23 mouse cellular contexts compared by ENCODE assay signal in the genomic region with DNA sequence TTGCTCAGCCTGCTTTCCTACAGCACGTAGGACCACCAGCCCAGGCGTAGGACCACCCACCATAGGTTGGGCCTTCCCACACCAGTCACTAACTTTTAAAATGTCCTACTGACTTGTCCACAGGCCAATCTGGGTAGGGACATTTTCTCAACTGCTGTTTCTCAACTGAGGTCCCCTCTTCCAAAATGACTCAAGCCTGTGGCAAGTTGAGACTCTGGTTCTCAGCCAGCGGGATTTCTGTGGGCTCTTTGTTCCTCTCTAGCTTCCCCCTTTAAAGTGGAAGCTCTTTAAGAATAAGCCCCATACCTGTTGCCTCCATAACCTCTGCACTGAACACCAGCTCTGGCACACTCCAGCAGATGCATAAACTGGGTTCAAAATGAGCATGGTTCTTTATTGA. TPM values are rescaled to one million over a fixed set of nuclear protein-coding genes. Genes with fewer than 3 reads are reported as not detected.
DNase-seq lines count a peak whose midpoint lies in the region; ATAC-seq and TF ChIP-seq lines count a peak whose summit lies in the region.
"Had no signal": no experiment of that assay in that cellular context is flagged by ENCODE, and none has a peak within 500 bp of the region (broad histone marks: within the 10 kb centered on the region; RNA-seq: fewer than 3 reads in every experiment).

No protein-coding gene starts in this region.

- H3K4me3 ChIP-seq in liver, embryonic 16.5 days (ENCODE audit: low read depth, low read length) = no peak overlapping the region
- H3K4me3 ChIP-seq in liver, embryonic 11.5 days (ENCODE audit: low read depth, low read length) = no peak overlapping the region
- no peak overlapping the region for H3K4me3 ChIP-seq in spleen, adult 2 months (ENCODE audit: extremely low read depth, insufficient read depth, insufficient read length)
- H3K4me3 ChIP-seq: embryonic facial prominence, embryonic 13.5 days; forebrain, embryonic 12.5 days; heart, embryonic 15.5 days; hindbrain, embryonic 13.5 days had no signal

- 46% methylated on average over 3 of the region's 3 CpGs for WGBS in liver, embryonic 16.5 days (ENCODE audit: insufficient replicate concordance)
- WGBS in liver, embryonic 11.5 days = 66% methylated on average over 3 of the region's 3 CpGs
- WGBS in spleen, adult 2 months = 76% methylated on average over 3 of the region's 3 CpGs

- H3K9me3 ChIP-seq in liver, embryonic 16.5 days (replicated peaks; ENCODE audit: control insufficient read depth, low read length) = no peaks in the 10 kb centered on the region
- no peaks in the 10 kb centered on the region for H3K9me3 ChIP-seq in liver, embryonic 11.5 days (ENCODE audit: control insufficient read depth, low read length)
- H3K9me3 ChIP-seq: embryonic facial prominence, embryonic 13.5 days; forebrain, embryonic 12.5 days; G1E; heart, embryonic 15.5 days; hindbrain, embryonic 13.5 days had no signal

- H3K9ac ChIP-seq in liver, embryonic 16.5 days (ENCODE audit: low read depth, low read length) = no peak overlapping the region
- no peak overlapping the region for H3K9ac ChIP-seq in liver, embryonic 11.5 days (ENCODE audit: low read depth, low read length)
- H3K9ac ChIP-seq: embryonic facial prominence, embryonic 13.5 days; forebrain, embryonic 12.5 days; heart, embryonic 15.5 days; hindbrain, embryonic 13.5 days had no signal

- TF ChIP-seq POLR2A in spleen, adult 2 months (IDR thresholded peaks at IDR 0.05; ENCODE audit: low read depth, low read length) = no peak

- H3K27ac ChIP-seq in liver, embryonic 16.5 days (ENCODE audit: low read length) = peak overlapping the region; percentile 19; the same call in 1 of the 2 replicates
- H3K27ac ChIP-seq in liver, embryonic 11.5 days (ENCODE audit: low read depth, low read length) = no peak overlapping the region
- peak overlapping the region; percentile 81 for H3K27ac ChIP-seq in spleen, adult 2 months (ENCODE audit: insufficient read depth, low read length)
- H3K27ac ChIP-seq: embryonic facial prominence, embryonic 13.5 days; forebrain, embryonic 12.5 days; heart, embryonic 15.5 days; hindbrain, embryonic 13.5 days; hindbrain, postnatal 0 days had no signal

- no peak for DNase-seq in liver, embryonic 11.5 days (ENCODE audit: low spot score)
- no peak for DNase-seq in spleen, adult 2 months (ENCODE audit: low read depth in 1 of 2, low spot score in 2 of 2)
- no peak for DNase-seq in spleen, postnatal 14 days (ENCODE audit: low spot score in 2 of 2)
- DNase-seq in gastrocnemius, adult 8-10 months (ENCODE audit: low spot score in 2 of 2) = no peak
- no peak for DNase-seq in left cerebral cortex, adult 18-20 months (ENCODE audit: low spot score in 2 of 2)
- DNase-seq: adrenal gland, postnatal 14 days; cerebellum, adult 18-20 months; cerebellum, adult 9-11 months; cerebellum, postnatal 36 days; gastrocnemius, postnatal 14 days; heart, adult 18-20 months; heart, postnatal 14 days had no signal

- H3K4me1 ChIP-seq in liver, embryonic 16.5 days (ENCODE audit: control insufficient read depth, low read depth, low read length) = peaks cover 5% of the 10 kb centered on the region
- no peaks in the 10 kb centered on the region for H3K4me1 ChIP-seq in liver, embryonic 11.5 days (replicated peaks; ENCODE audit: control insufficient read depth, insufficient read depth, low read length)
- H3K4me1 ChIP-seq in spleen, adult 2 months (ENCODE audit: control insufficient read depth, insufficient read depth, insufficient read length) = peaks cover 45% of the 10 kb centered on the region
- H3K4me1 ChIP-seq: embryonic facial prominence, embryonic 13.5 days; forebrain, embryonic 12.5 days; heart, embryonic 15.5 days; hindbrain, embryonic 13.5 days had no signal

- H3K36me3 ChIP-seq in liver, embryonic 16.5 days (ENCODE audit: control insufficient read depth, insufficient read depth) = no peaks in the 10 kb centered on the region
- H3K36me3 ChIP-seq in liver, embryonic 11.5 days (ENCODE audit: control insufficient read depth, insufficient read depth, low read length) = no peaks in the 10 kb centered on the region
- H3K36me3 ChIP-seq in spleen, adult 2 months (ENCODE audit: control insufficient read depth, insufficient read depth, low read length) = no peaks in the 10 kb centered on the region
- H3K36me3 ChIP-seq: embryonic facial prominence, embryonic 13.5 days; forebrain, embryonic 12.5 days; G1E; heart, embryonic 15.5 days; hindbrain, embryonic 13.5 days had no signal

- TF ChIP-seq CTCF in spleen, adult 2 months (IDR thresholded peaks at IDR 0.05; ENCODE audit: extremely low read depth, insufficient read depth, insufficient read length, insufficient replicate concordance) = no peak

- no peaks in the 10 kb centered on the region for H3K27me3 ChIP-seq in liver, embryonic 16.5 days (ENCODE audit: control insufficient read depth, insufficient read depth, low read depth, low read length)
- H3K27me3 ChIP-seq in liver, embryonic 11.5 days (replicated peaks; ENCODE audit: control insufficient read depth, insufficient read depth, low read length) = peaks cover 7% of the 10 kb centered on the region
- no peaks in the 10 kb centered on the region for H3K27me3 ChIP-seq in spleen, adult 2 months (ENCODE audit: control insufficient read depth, insufficient read depth, low read length)

- no peak overlapping the region for H3K4me2 ChIP-seq in liver, embryonic 16.5 days (ENCODE audit: low read depth, low read length)
- no peak overlapping the region for H3K4me2 ChIP-seq in liver, embryonic 11.5 days
- H3K4me2 ChIP-seq: embryonic facial prominence, embryonic 13.5 days; forebrain, embryonic 12.5 days; heart, embryonic 11.5 days; heart, embryonic 15.5 days; hindbrain, embryonic 13.5 days had no signal

- no peak for ATAC-seq in liver, embryonic 16.5 days (ENCODE audit: low read depth)
- ATAC-seq in liver, embryonic 11.5 days (replicated peaks; ENCODE audit: low FRiP score) = no peak
- ATAC-seq in granulocyte monocyte progenitor cell, adult 5-6 weeks (replicated peaks; ENCODE audit: poor library complexity, severe bottlenecking) = peak; percentile 40
- ATAC-seq: forebrain, embryonic 16.5 days; hindbrain, postnatal 0 days had no signal

RNA-seq across cellular contexts. Expression of gene Wfdc21, which starts 3.2 kb away (rescaled TPM):
- polyA plus RNA-seq in liver, embryonic 16.5 days (2015; fragmentation: Nextera tagmentation; extraction: Ambion mirVana) = 52.2 and 61.4 TPM in 2 replicates
- polyA plus RNA-seq in liver, embryonic 11.5 days (2014; fragmentation: Nextera tagmentation; extraction: Ambion mirVana) = 1.6 and 2.0 TPM in 2 replicates
- 17.1 and 20.6 TPM in 2 replicates for polyA plus RNA-seq in spleen, adult 2 months (2012; rRNA removed)
- 15.7 and 47.5 TPM in 2 replicates for total RNA-seq in granulocyte monocyte progenitor cell, adult 5-6 weeks (2014; fragmentation: Nextera tagmentation)
- 28.0 and 70.7 TPM in 2 replicates for total RNA-seq in granulocyte monocyte progenitor cell, adult 5-6 weeks (2017)
- total RNA-seq in gastrocnemius, adult 8-10 months (2022) = under 1 TPM in 1 of 4 experiments, not detected in 3; 0.79 TPM
- total RNA-seq in left cerebral cortex, adult 18-20 months (2021) = not detected
- total RNA-seq: G1E; gastrocnemius, postnatal 14 days; heart, adult 18-20 months; hindbrain, postnatal 0 days had no signal
- polyA plus RNA-seq: embryonic facial prominence, embryonic 13.5 days; forebrain, embryonic 12.5 days; forebrain, embryonic 16.5 days; frontal cortex, adult 2 months; G1E; heart, embryonic 11.5 days; hindbrain, embryonic 13.5 days had no signal

RNA-seq across cellular contexts. Expression of gene Heatr6, which starts 10.0 kb away (rescaled TPM):
- 5.6 and 7.2 TPM in 2 replicates for polyA plus RNA-seq in liver, embryonic 16.5 days (2015; fragmentation: Nextera tagmentation; extraction: Ambion mirVana)
- 14.5 and 16.8 TPM in 2 replicates for polyA plus RNA-seq in liver, embryonic 11.5 days (2014; fragmentation: Nextera tagmentation; extraction: Ambion mirVana)
- 18.2 and 26.6 TPM in 2 replicates for polyA plus RNA-seq in spleen, adult 2 months (2012; rRNA removed)
- total RNA-seq in granulocyte monocyte progenitor cell, adult 5-6 weeks (2014; fragmentation: Nextera tagmentation) = 10.4 and 30.5 TPM in 2 replicates
- total RNA-seq in granulocyte monocyte progenitor cell, adult 5-6 weeks (2017) = 8.9 and 17.8 TPM in 2 replicates
- 1 to 10 TPM; 8.2 to 9.1 (median 8.6) TPM for total RNA-seq in gastrocnemius, adult 8-10 months (2022)
- 10 to 100 TPM; 12.0 to 13.2 TPM for total RNA-seq in left cerebral cortex, adult 18-20 months (2021)

RNA-seq across cellular contexts. Expression of gene Wfdc18, which starts 34.7 kb away (rescaled TPM):
- 0.18 TPM in 1 of 2 replicates, not detected in the other for polyA plus RNA-seq in liver, embryonic 16.5 days (2015; fragmentation: Nextera tagmentation; extraction: Ambion mirVana)
- not detected in 2 replicates for polyA plus RNA-seq in liver, embryonic 11.5 days (2014; fragmentation: Nextera tagmentation; extraction: Ambion mirVana)
- not detected in 2 replicates for polyA plus RNA-seq in spleen, adult 2 months (2012; rRNA removed)
- not detected in 2 replicates for total RNA-seq in granulocyte monocyte progenitor cell, adult 5-6 weeks (2014; fragmentation: Nextera tagmentation)
- not detected in 2 replicates for total RNA-seq in granulocyte monocyte progenitor cell, adult 5-6 weeks (2017)
- total RNA-seq in gastrocnemius, adult 8-10 months (2022) = not detected
- 1 to 10 TPM; 1.1 to 1.2 TPM for total RNA-seq in left cerebral cortex, adult 18-20 months (2021)
- total RNA-seq: adrenal gland, postnatal 14 days; G1E; gastrocnemius, postnatal 14 days; heart, adult 18-20 months; heart, postnatal 14 days had no signal
- polyA plus RNA-seq: embryonic facial prominence, embryonic 13.5 days; forebrain, embryonic 12.5 days; forebrain, embryonic 16.5 days; G1E; hindbrain, embryonic 13.5 days; hindbrain, postnatal 0 days had no signal

RNA-seq across cellular contexts. Expression of gene Wfdc17, which starts 39.7 kb away (rescaled TPM):
- polyA plus RNA-seq in liver, embryonic 16.5 days (2015; fragmentation: Nextera tagmentation; extraction: Ambion mirVana) = 20.4 and 20.6 TPM in 2 replicates
- polyA plus RNA-seq in liver, embryonic 11.5 days (2014; fragmentation: Nextera tagmentation; extraction: Ambion mirVana) = 7.1 and 7.2 TPM in 2 replicates
- 4.2 and 4.8 TPM in 2 replicates for polyA plus RNA-seq in spleen, adult 2 months (2012; rRNA removed)
- 8.9 TPM in 1 of 2 replicates, not detected in the other for total RNA-seq in granulocyte monocyte progenitor cell, adult 5-6 weeks (2014; fragmentation: Nextera tagmentation)
- total RNA-seq in granulocyte monocyte progenitor cell, adult 5-6 weeks (2017) = 1.2 TPM in 1 of 2 replicates, not detected in the other
- 1 to 10 TPM in 1 of 4 experiments, not detected in 3; 1.2 TPM for total RNA-seq in gastrocnemius, adult 8-10 months (2022)
- total RNA-seq in left cerebral cortex, adult 18-20 months (2021) = not detected
- total RNA-seq: G1E; hindbrain, postnatal 0 days had no signal
- polyA plus RNA-seq: forebrain, embryonic 12.5 days; forebrain, embryonic 16.5 days; G1E had no signal

Comparison
In these comparisons a context has a peak if more than half of its experiments do, and no peak if none do; other contexts are left out.
1. RNA of gene Wfdc21, which starts 3.2 kb away (total RNA-seq): 15.7 to 70.7 TPM in granulocyte monocyte progenitor cell, adult 5-6 weeks; 0.79 TPM in gastrocnemius, adult 8-10 months and not detected in left cerebral cortex, adult 18-20 months; every median in the first group is over 4 times any median in the second.